Mouse (Mus musculus): Measurements from ENCODE around the gene Gm20388.

GRCm38 (mm10) chr8:122469965-122470364 is 2559.3 kb downstream of the Gm20388 start:
- TF ChIP-seq CTCF (IDR thresholded peaks at IDR 0.05; ENCODE audit: low read depth, low read length): no peak
- no peak for TF ChIP-seq POLR2AphosphoS5 (IDR thresholded peaks at IDR 0.05; ENCODE audit: insufficient replicate concordance, low read depth, low read length)
- TF ChIP-seq GATA1 (IDR thresholded peaks at IDR 0.05; ENCODE audit: borderline replicate concordance, low read length): no peak

Data from G1E (cell line).